Mouse (Mus musculus) hindbrain, embryonic 12.5 days (tissue): Measurements from ENCODE around the gene Frmd8. TPM values are rescaled to one million over a fixed set of nuclear protein-coding genes. Genes with fewer than 3 reads are reported as not detected.
"Not testable (repeated sequence)": the region's sequence is repeated elsewhere in the genome, so short reads cannot be mapped to it uniquely, and the experiment has no call there.

Source experiments
- ATAC-seq: fragments of 200-750 bp; cut with Nextera tagmentation; 2 replicates; pipeline ENCODE4 v1.8.0; 2017; ENCODE audit warnings: moderate TSS enrichment; ENCODE audit not compliant: low FRiP score
- H3K27ac ChIP-seq: fragments of 300-500 bp; sonication (generic); 2 replicates; pipeline ENCODE4 v1.5.1; 2016; ENCODE audit warnings: mild to moderate bottlenecking
- H3K27me3 ChIP-seq: fragments of 300-500 bp; sonication (generic); 2 replicates; pipeline ENCODE4 v1.6.1; 2016; ENCODE audit warnings: mild to moderate bottlenecking
- H3K36me3 ChIP-seq: fragments of 300-500 bp; sonication (generic); 2 replicates; pipeline ENCODE4 v1.6.1; 2016; ENCODE audit warnings: mild to moderate bottlenecking
- H3K4me1 ChIP-seq: fragments of 300-500 bp; sonication (generic); 2 replicates; pipeline ENCODE4 v1.6.1; 2016
- H3K4me2 ChIP-seq: fragments of 300-500 bp; sonication (generic); replicated peaks from 2 replicates; pipeline ENCODE4 v1.6.1; 2016; ENCODE audit warnings: mild to moderate bottlenecking
- H3K4me3 ChIP-seq: fragments of 300-500 bp; sonication (generic); 2 replicates; pipeline ENCODE4 v1.5.1; 2016; ENCODE audit warnings: mild to moderate bottlenecking
- H3K9ac ChIP-seq: fragments of 300-500 bp; sonication (generic); 2 replicates; pipeline ENCODE4 v1.6.1; 2016; ENCODE audit warnings: mild to moderate bottlenecking, moderate library complexity
- H3K9me3 ChIP-seq: fragments of 300-500 bp; sonication (generic); replicated peaks from 2 replicates; pipeline ENCODE4 v1.6.1; 2016; ENCODE audit warnings: mild to moderate bottlenecking
- WGBS: fragments of 180-500 bp; shearing (Covaris S2); methylation state at CpG from one replicate; pipeline ENCODE4 v1.1.7; 2016; 5-methylcytosine and 5-hydroxymethylcytosine counted together
- polyA plus RNA-seq: library from polyadenylated mRNA; unstranded; fragments of >200 nt; fragmentation: Nextera tagmentation; extraction: Ambion mirVana; gene quantifications from 2 replicates; pipeline ENCODE4 v1.2.1, GENCODE M21; 2016

Frmd8 gene
- polyA plus RNA-seq, 1 experiment from 2014 or later = 29.9 TPM

GRCm38 (mm10) chr19:5814048-5814447 is 61.0 kb downstream of the Frmd8 start:
- H3K36me3 ChIP-seq, H3K4me3 ChIP-seq, H3K9ac ChIP-seq, H3K27ac ChIP-seq, H3K27me3 ChIP-seq, ATAC-seq, H3K9me3 ChIP-seq, H3K4me2 ChIP-seq: not testable (repeated sequence)
- peaks cover 44% of the 10 kb centered on the region for H3K4me1 ChIP-seq
- 41% methylated on average over 1 of the region's 1 CpGs for WGBS

GRCm38 (mm10) chr19:5813567-5813966 is 61.5 kb downstream of the Frmd8 start:
- no peaks in the 10 kb centered on the region for H3K27me3 ChIP-seq
- no peak overlapping the region for H3K4me3 ChIP-seq
- no peak for ATAC-seq
- no peaks in the 10 kb centered on the region for H3K36me3 ChIP-seq
- peaks cover 44% of the 10 kb centered on the region for H3K4me1 ChIP-seq
- 84% methylated on average over 3 of the region's 3 CpGs for WGBS
- H3K9me3 ChIP-seq = no peaks in the 10 kb centered on the region
- no peak overlapping the region for H3K27ac ChIP-seq
- H3K9ac ChIP-seq = no peak overlapping the region
- no peak overlapping the region for H3K4me2 ChIP-seq

- H3K9ac ChIP-seq = no peak overlapping the region
- H3K4me1 ChIP-seq = peaks cover 49% of the 10 kb centered on the region
- peak overlapping the region; percentile 31 for H3K4me2 ChIP-seq
Observed at GRCm38 (mm10) chr19:5811771-5812504, 63.1 kb downstream of the Frmd8 start.

GRCm38 (mm10) chr19:5810840-5811563 is 64.1 kb downstream of the Frmd8 start:
- Histone ChIP-seq H3K4me3 (no peak overlapping the region), H3K4me1 (peaks cover 57% of the 10 kb centered on the region), H3K36me3 (no peaks in the 10 kb centered on the region), H3K27me3 (no peaks in the 10 kb centered on the region), H3K4me2 (no peak overlapping the region), H3K27ac (peak overlapping the region; percentile 95), H3K9me3 (no peaks in the 10 kb centered on the region), H3K9ac (peak overlapping the region; percentile 20; the same call in 1 of the 2 replicates)
- WGBS = 71% methylated on average over 9 of the region's 9 CpGs
- no peak for ATAC-seq

More at GRCm38 (mm10) chr19:5811771-5812504, 63.1 kb downstream of the Frmd8 start:
- whole genome bisulfite sequencing = 38% methylated on average over 7 of the region's 7 CpGs
- Histone ChIP-seq H3K27ac (peak overlapping the region; percentile 95), H3K9me3 (no peaks in the 10 kb centered on the region), H3K36me3 (no peaks in the 10 kb centered on the region), H3K4me3 (no peak overlapping the region), H3K27me3 (no peaks in the 10 kb centered on the region)
- peak; percentile 92 for ATAC-seq

- no peak for ATAC-seq
- Histone ChIP-seq H3K36me3 (no peaks in the 10 kb centered on the region), H3K4me1 (peaks cover 62% of the 10 kb centered on the region), H3K27ac (peak overlapping the region; percentile 95), H3K27me3 (no peaks in the 10 kb centered on the region), H3K4me3 (no peak overlapping the region), H3K4me2 (0 out of 2 replicates have a peak overlapping the region, but pooled peaks have one; percentile 11), H3K9me3 (no peaks in the 10 kb centered on the region), H3K9ac (peak overlapping the region; percentile 20; the same call in 1 of the 2 replicates)
- 38% methylated on average over 11 of the region's 11 CpGs for WGBS
Observed at GRCm38 (mm10) chr19:5810103-5810839, 64.8 kb downstream of the Frmd8 start.

- Histone ChIP-seq H3K9me3 (no peaks in the 10 kb centered on the region), H3K27me3 (no peaks in the 10 kb centered on the region), H3K9ac (0 out of 2 replicates have a peak overlapping the region, but pooled peaks have one; percentile 18), H3K4me1 (peaks cover 68% of the 10 kb centered on the region), H3K27ac (peak overlapping the region; percentile 95), H3K36me3 (no peaks in the 10 kb centered on the region), H3K4me3 (no peak overlapping the region), H3K4me2 (no peak overlapping the region)
- WGBS = 54% methylated on average over 7 of the region's 7 CpGs
- no peak for ATAC-seq
Observed at GRCm38 (mm10) chr19:5809712-5810089, 65.4 kb downstream of the Frmd8 start.

GRCm38 (mm10) chr19:5808955-5809711 is 65.9 kb downstream of the Frmd8 start:
- peaks cover 74% of the 10 kb centered on the region for H3K4me1 ChIP-seq
- no peaks in the 10 kb centered on the region for H3K36me3 ChIP-seq
- no peak overlapping the region for H3K4me3 ChIP-seq
- ATAC-seq = no peak
- no peak overlapping the region for H3K4me2 ChIP-seq
- no peaks in the 10 kb centered on the region for H3K9me3 ChIP-seq
- H3K27ac ChIP-seq = peak overlapping the region; percentile 95
- H3K9ac ChIP-seq = 0 out of 2 replicates have a peak overlapping the region, but pooled peaks have one; percentile 18
- WGBS = 65% methylated on average over 14 of the region's 14 CpGs
- H3K27me3 ChIP-seq = no peaks in the 10 kb centered on the region

GRCm38 (mm10) chr19:5807740-5808139 is 67.3 kb downstream of the Frmd8 start:
- Histone ChIP-seq H3K27me3 (no peaks in the 10 kb centered on the region), H3K4me3 (no peak overlapping the region), H3K9ac (0 out of 2 replicates have a peak overlapping the region, but pooled peaks have one; percentile 15), H3K36me3 (no peaks in the 10 kb centered on the region), H3K27ac (no peak overlapping the region), H3K9me3 (no peaks in the 10 kb centered on the region), H3K4me1 (peaks cover 75% of the 10 kb centered on the region), H3K4me2 (no peak overlapping the region)
- 73% methylated on average over 3 of the region's 3 CpGs for WGBS
- ATAC-seq = no peak

GRCm38 (mm10) chr19:5806809-5807205 is 68.3 kb downstream of the Frmd8 start:
- H3K9ac ChIP-seq = 0 out of 2 replicates have a peak overlapping the region, but pooled peaks have one; percentile 33
- no peaks in the 10 kb centered on the region for H3K9me3 ChIP-seq
- no peak overlapping the region for H3K4me3 ChIP-seq
- 18% methylated on average over 6 of the region's 6 CpGs for WGBS
- peaks cover 66% of the 10 kb centered on the region for H3K4me1 ChIP-seq
- H3K4me2 ChIP-seq = 0 out of 2 replicates have a peak overlapping the region, but pooled peaks have one; percentile 1
- no peaks in the 10 kb centered on the region for H3K27me3 ChIP-seq
- no peak for ATAC-seq
- no peaks in the 10 kb centered on the region for H3K36me3 ChIP-seq
- peak overlapping the region; percentile 77 for H3K27ac ChIP-seq

GRCm38 (mm10) chr19:5806051-5806808 is 68.8 kb downstream of the Frmd8 start:
- H3K4me1 ChIP-seq = peaks cover 60% of the 10 kb centered on the region
- H3K9me3 ChIP-seq = no peaks in the 10 kb centered on the region
- H3K4me3 ChIP-seq = no peak overlapping the region
- 6% methylated on average over 8 of the region's 8 CpGs for WGBS
- H3K36me3 ChIP-seq = no peaks in the 10 kb centered on the region
- ATAC-seq = no peak
- H3K27ac ChIP-seq = peak overlapping the region; percentile 77
- H3K4me2 ChIP-seq = 0 out of 2 replicates have a peak overlapping the region, but pooled peaks have one; percentile 1
- H3K27me3 ChIP-seq = no peaks in the 10 kb centered on the region
- H3K9ac ChIP-seq = no peak overlapping the region

- Histone ChIP-seq H3K9ac (peak overlapping the region; percentile 79), H3K27me3 (no peaks in the 10 kb centered on the region), H3K27ac (peak overlapping the region; percentile 99), H3K36me3 (no peaks in the 10 kb centered on the region), H3K4me1 (peaks cover 42% of the 10 kb centered on the region), H3K4me3 (no peak overlapping the region), H3K4me2 (peak overlapping the region; percentile 90), H3K9me3 (no peaks in the 10 kb centered on the region)
- ATAC-seq = no peak
- 33% methylated on average over 8 of the region's 8 CpGs for WGBS
Observed at GRCm38 (mm10) chr19:5804371-5804899, 70.6 kb downstream of the Frmd8 start.
